ENCODE assay signal across 17 mouse cellular contexts in genomic region chr12:115311956-115312355, GRCm38 (mm10).
A peak's percentile ranks its signal among the peaks of the same experiment; 100 is the strongest.
DNase-seq lines count a peak whose midpoint lies in the region; ATAC-seq and TF ChIP-seq lines count a peak whose summit lies in the region.
"Had no signal": no experiment of that assay in that cellular context is flagged by ENCODE, and none has a peak within 500 bp of the region (broad histone marks: within the 10 kb centered on the region; RNA-seq: fewer than 3 reads in every experiment).

No protein-coding gene starts in this region.

- peaks cover 11% of the 10 kb centered on the region for H3K9me3 ChIP-seq in heart, embryonic 12.5 days (replicated peaks)
- no peaks in the 10 kb centered on the region for H3K9me3 ChIP-seq in liver, embryonic 14.5 days (ENCODE audit: control insufficient read depth, low read length)
- H3K9me3 ChIP-seq: forebrain, embryonic 13.5 days had no signal

- DNase-seq in heart, adult 9 months (ENCODE audit: low spot score in 2 of 2), result peak; percentile 0 to 23
- DNase-seq in adrenal gland, postnatal 14 days, result peak; percentile 8
- peak in 1 of 3 experiments; percentile 11 for DNase-seq in liver, embryonic 14.5 days (ENCODE audit: low read depth in 3 of 3, low spot score in 3 of 3)
- DNase-seq in thymus, postnatal 14 days, result peak; percentile 22
- no peak for DNase-seq in lung, adult 18-20 months
- no peak for DNase-seq in neural tube, embryonic 10.5 days (ENCODE audit: extremely low spot score, low spot score)
- DNase-seq in right cerebral cortex, adult 18-20 months, result no peak
- DNase-seq: cerebellum, adult 11 months; gastrocnemius, postnatal 14 days; heart, postnatal 14 days; layer of hippocampus, postnatal 36 days had no signal

- no peaks in the 10 kb centered on the region for H3K27me3 ChIP-seq in heart, embryonic 12.5 days (replicated peaks)
- no peaks in the 10 kb centered on the region for H3K27me3 ChIP-seq in liver, embryonic 14.5 days (ENCODE audit: control insufficient read depth, insufficient read depth, low read length)
- H3K27me3 ChIP-seq: forebrain, embryonic 13.5 days; neural tube, embryonic 15.5 days had no signal

- no peak for ATAC-seq in heart, embryonic 12.5 days (ENCODE audit: insufficient number of reproducible peaks, low FRiP score)
- peak; percentile 35; the same call in 1 of the 2 replicates for ATAC-seq in liver, embryonic 14.5 days (ENCODE audit: insufficient read depth)
- ATAC-seq: forebrain, embryonic 13.5 days had no signal

- H3K4me2 ChIP-seq in heart, embryonic 12.5 days, result no peak overlapping the region
- H3K4me2 ChIP-seq in liver, embryonic 14.5 days (ENCODE audit: low read depth), result no peak overlapping the region
- H3K4me2 ChIP-seq: forebrain, embryonic 13.5 days; midbrain, embryonic 11.5 days; neural tube, embryonic 15.5 days had no signal

- no peak overlapping the region for H3K27ac ChIP-seq in heart, embryonic 12.5 days (ENCODE audit: poor library complexity, severe bottlenecking)
- no peak overlapping the region for H3K27ac ChIP-seq in liver, embryonic 14.5 days
- H3K27ac ChIP-seq: embryonic facial prominence, embryonic 10.5 days; forebrain, embryonic 13.5 days; neural tube, embryonic 15.5 days; stomach, postnatal 0 days had no signal

- H3K36me3 ChIP-seq in heart, embryonic 12.5 days, result no peaks in the 10 kb centered on the region
- H3K36me3 ChIP-seq in liver, embryonic 14.5 days (replicated peaks; ENCODE audit: control insufficient read depth, insufficient read depth, low read depth), result no peaks in the 10 kb centered on the region
- H3K36me3 ChIP-seq: embryonic facial prominence, embryonic 10.5 days; neural tube, embryonic 15.5 days had no signal

- no peak overlapping the region for H3K9ac ChIP-seq in heart, embryonic 12.5 days
- H3K9ac ChIP-seq in liver, embryonic 14.5 days (replicated peaks), result no peak overlapping the region
- H3K9ac ChIP-seq: forebrain, embryonic 13.5 days; neural tube, embryonic 15.5 days had no signal

- no peaks in the 10 kb centered on the region for H3K4me1 ChIP-seq in heart, embryonic 12.5 days (replicated peaks)
- H3K4me1 ChIP-seq in liver, embryonic 14.5 days (replicated peaks; ENCODE audit: control insufficient read depth in 2 of 2, insufficient read depth in 2 of 2, low read length in 1 of 2), result no peaks in the 10 kb centered on the region
- H3K4me1 ChIP-seq: embryonic facial prominence, embryonic 10.5 days; forebrain, embryonic 13.5 days; neural tube, embryonic 15.5 days had no signal

- no peak for TF ChIP-seq EP300 in liver, embryonic 14.5 days (IDR thresholded peaks at IDR 0.05; ENCODE audit: low read depth)

- TF ChIP-seq CTCF in liver, embryonic 14.5 days (IDR thresholded peaks at IDR 0.05; ENCODE audit: low read depth), result no peak

- H3K4me3 ChIP-seq in heart, embryonic 12.5 days, result no peak overlapping the region
- no peak overlapping the region for H3K4me3 ChIP-seq in liver, embryonic 14.5 days (ENCODE audit: insufficient read depth in 1 of 2, low read depth in 2 of 2, low read length in 2 of 2)
- H3K4me3 ChIP-seq: embryonic facial prominence, embryonic 10.5 days; forebrain, embryonic 13.5 days; neural tube, embryonic 15.5 days had no signal

Comparison
In these comparisons a context has a peak if more than half of its experiments do, and no peak if none do; other contexts are left out.
1. DNase-seq: peak in heart, adult 9 months (2 of 2), adrenal gland, postnatal 14 days (single experiment) and thymus, postnatal 14 days (single experiment); none in lung, adult 18-20 months (0 of 2), neural tube, embryonic 10.5 days (single experiment) and right cerebral cortex, adult 18-20 months (single experiment).